Mouse (Mus musculus) lung, embryonic 14.5 days (tissue): ENCODE measurements at regions not wholly inside any gene's neighbourhood (a gene's known extent, or its start where the extent isn't known, plus 50 kb on each side); places are given as distances from the start of the nearest gene placed in this dataset.

Experiments
- ATAC-seq: fragments of 200-750 bp; cut with Nextera tagmentation; 2 replicates; pipeline ENCODE4 v1.8.0; 2017; ENCODE audit warnings: mild to moderate bottlenecking, moderate TSS enrichment, moderate library complexity; ENCODE audit not compliant: insufficient read depth
- DNase-seq: peaks from one replicate; pipeline ENCODE4 v3.0.0-alpha.2; 2015
- H3K27ac ChIP-seq: fragments of 300-500 bp; sonication (generic); 2 replicates; pipeline ENCODE4 v1.5.1; 2014; ENCODE audit warnings: low read depth, mild to moderate bottlenecking, moderate library complexity
- H3K27me3 ChIP-seq: fragments of 300-500 bp; sonication (generic); 2 replicates; pipeline ENCODE4 v1.6.1; 2014; ENCODE audit warnings: low read length, control low read depth; ENCODE audit not compliant: insufficient read depth
- H3K36me3 ChIP-seq: fragments of 300-500 bp; sonication (generic); 2 replicates; pipeline ENCODE4 v1.6.1; 2014; ENCODE audit warnings: control low read depth; ENCODE audit not compliant: insufficient read depth
- H3K4me1 ChIP-seq: fragments of 300-500 bp; sonication (generic); 2 replicates; pipeline ENCODE4 v1.6.1; 2014; ENCODE audit warnings: antibody characterized with exemption, control low read depth; ENCODE audit not compliant: insufficient read depth
- H3K4me2 ChIP-seq: fragments of 300-500 bp; sonication (generic); 2 replicates; pipeline ENCODE4 v1.6.1; 2014; ENCODE audit warnings: mild to moderate bottlenecking
- H3K4me3 ChIP-seq: fragments of 300-500 bp; sonication (generic); 2 replicates; pipeline ENCODE4 v1.5.1; 2014; ENCODE audit warnings: low read depth, low read length
- H3K9ac ChIP-seq: fragments of 300-500 bp; sonication (generic); 2 replicates; pipeline ENCODE4 v1.6.1; 2014
- H3K9me3 ChIP-seq: fragments of 300-500 bp; sonication (generic); 2 replicates; pipeline ENCODE4 v1.6.1; 2016; ENCODE audit warnings: low read depth, low read length, control low read depth
- CTCF ChIP-seq: IDR thresholded peaks from 2 replicates; pipeline ENCODE4 v1.5.1; 2016; ENCODE audit warnings: antibody characterized with exemption, low read depth
- WGBS: fragments of 180-500 bp; shearing (Covaris S2); extraction: QIAGEN DNeasy Blood & Tissue Kit; methylation state at CpG from one replicate; pipeline ENCODE4 v1.1.7; 2014; 5-methylcytosine and 5-hydroxymethylcytosine counted together

DNA sequence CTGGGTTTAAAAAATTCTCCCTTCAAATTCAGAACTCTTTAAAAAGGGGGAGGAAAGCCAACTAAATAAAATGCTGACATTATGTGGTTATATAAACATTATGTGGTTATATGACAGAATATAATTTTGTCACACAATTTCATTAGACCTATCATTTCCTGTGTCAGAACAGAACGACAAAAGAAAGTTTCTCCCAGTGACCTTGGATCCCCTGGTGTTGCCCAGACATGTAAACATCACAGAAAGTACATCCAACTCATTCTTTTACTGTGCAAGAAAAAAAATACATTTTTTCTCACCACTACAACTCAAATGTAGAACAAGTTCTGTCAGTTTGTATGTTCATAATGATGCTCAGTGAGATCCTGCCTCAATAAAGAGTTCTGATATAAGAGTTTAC, 793.3 kb upstream of the Mef2c start:
- DNase-seq (peak; percentile 56), ATAC-seq (no peak)
- H3K9me3 ChIP-seq, result no peaks in the 10 kb centered on the region
- H3K4me2 ChIP-seq, result no peak overlapping the region
- no peaks in the 10 kb centered on the region for H3K36me3 ChIP-seq
- no peaks in the 10 kb centered on the region for H3K4me1 ChIP-seq
- TF ChIP-seq CTCF, result no peak
- H3K9ac ChIP-seq, result no peak overlapping the region
- no peaks in the 10 kb centered on the region for H3K27me3 ChIP-seq
- H3K27ac ChIP-seq, result no peak overlapping the region
- no peak overlapping the region for H3K4me3 ChIP-seq
- WGBS, result 17% methylated on average over 1 of the region's 1 CpGs

DNA sequence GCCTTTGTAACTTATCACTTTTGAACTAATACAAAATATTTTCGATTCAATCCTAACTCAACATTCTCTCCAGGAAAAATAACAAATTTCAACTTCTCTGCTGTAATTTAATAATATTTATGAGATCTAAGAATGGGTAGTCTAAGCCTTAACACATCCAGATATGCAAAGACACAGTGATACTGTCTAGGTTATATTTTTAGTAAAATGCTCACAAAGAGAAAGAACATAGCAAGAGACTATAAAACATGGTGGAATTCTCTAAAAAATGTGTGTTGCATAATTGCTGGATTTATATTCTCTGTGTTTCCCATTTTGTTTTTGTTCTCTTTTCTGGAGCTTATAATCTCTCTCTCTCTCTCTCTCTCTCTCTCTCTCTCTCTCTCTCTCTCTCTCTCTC, 784.3 kb upstream of the Mef2c start:
- no peak overlapping the region for H3K4me2 ChIP-seq
- 62% methylated on average over 1 of the region's 1 CpGs for WGBS
- H3K4me1 ChIP-seq, result no peaks in the 10 kb centered on the region
- DNase-seq (no peak), ATAC-seq (no peak)
- no peaks in the 10 kb centered on the region for H3K27me3 ChIP-seq
- TF ChIP-seq CTCF, result no peak
- no peaks in the 10 kb centered on the region for H3K9me3 ChIP-seq
- no peaks in the 10 kb centered on the region for H3K36me3 ChIP-seq
- no peak overlapping the region for H3K27ac ChIP-seq
- no peak overlapping the region for H3K4me3 ChIP-seq
- H3K9ac ChIP-seq, result no peak overlapping the region
